Mouse (Mus musculus): ENCODE data around the gene Ajap1. TPM values are rescaled to one million over a fixed set of nuclear protein-coding genes. Genes with fewer than 3 reads are reported as not detected.

The Ajap1 gene
- polyA plus RNA-seq (2014; fragmentation: Illumina TruSeq; extraction: RNeasy Lipid Tissue Mini Kit (QIAGEN cat#74804); ENCODE audit: low read depth, low replicate concordance), result 0.62 TPM

GRCm38 (mm10) chr4:153482459-153483338 lies at the start of gene Ajap1:
Gene Ajap1, minus strand, starts transcription at chr4:153482811.

